Mouse (Mus musculus): ENCODE results near the gene Psen2.

Psen2 gene

GRCm38 (mm10) chr1:180263364-180263997, at the start of gene Psen2:
Gene Psen2, minus strand, starts transcription at chr1:180263438.
- 40% methylated on average over 7 of the region's 7 CpGs for WGBS

GRCm38 (mm10) chr1:180312792-180313311, 49.6 kb upstream of the Psen2 start:
- 45% methylated on average over 6 of the region's 6 CpGs for WGBS

- 58% methylated on average over 6 of the region's 6 CpGs for WGBS
Observed at GRCm38 (mm10) chr1:180312286-180312685, 49.0 kb upstream of the Psen2 start.

GRCm38 (mm10) chr1:180308897-180309296, 45.7 kb upstream of the Psen2 start:
- WGBS: 73% methylated on average over 4 of the region's 4 CpGs

- 78% methylated on average over 2 of the region's 2 CpGs for WGBS
Observed at GRCm38 (mm10) chr1:180307661-180308060, 44.4 kb upstream of the Psen2 start.

GRCm38 (mm10) chr1:180306889-180307288, 43.7 kb upstream of the Psen2 start:
- 93% methylated on average over 9 of the region's 9 CpGs for WGBS

GRCm38 (mm10) chr1:180303600-180303999, 40.4 kb upstream of the Psen2 start:
- WGBS: 80% methylated on average over 5 of the region's 5 CpGs

GRCm38 (mm10) chr1:180302253-180303120, 39.2 kb upstream of the Psen2 start:
- WGBS: 75% methylated on average over 12 of the region's 12 CpGs

GRCm38 (mm10) chr1:180300997-180301396, 37.8 kb upstream of the Psen2 start:
- 75% methylated on average over 4 of the region's 4 CpGs for WGBS

- WGBS: 89% methylated on average over 4 of the region's 4 CpGs
Observed at GRCm38 (mm10) chr1:180300292-180300691, 37.1 kb upstream of the Psen2 start.

GRCm38 (mm10) chr1:180299697-180300096, 36.5 kb upstream of the Psen2 start:
- WGBS: 95% methylated on average over 4 of the region's 4 CpGs

GRCm38 (mm10) chr1:180296088-180296487, 32.9 kb upstream of the Psen2 start:
- 78% methylated on average over 9 of the region's 9 CpGs for WGBS

- 89% methylated on average over 4 of the region's 4 CpGs for WGBS
Observed at GRCm38 (mm10) chr1:180290358-180290757, 27.1 kb upstream of the Psen2 start.

- 88% methylated on average over 5 of the region's 5 CpGs for WGBS
Observed at GRCm38 (mm10) chr1:180289788-180290187, 26.6 kb upstream of the Psen2 start.

- 96% methylated on average over 7 of the region's 7 CpGs for WGBS
Observed at GRCm38 (mm10) chr1:180288872-180289468, 25.7 kb upstream of the Psen2 start.

GRCm38 (mm10) chr1:180288227-180288626, 25.0 kb upstream of the Psen2 start:
- 88% methylated on average over 7 of the region's 7 CpGs for whole genome bisulfite sequencing

GRCm38 (mm10) chr1:180286081-180286831, 23.0 kb upstream of the Psen2 start:
- WGBS: 80% methylated on average over 15 of the region's 15 CpGs

- whole genome bisulfite sequencing: 39% methylated on average over 16 of the region's 16 CpGs
Observed at GRCm38 (mm10) chr1:180283813-180284768, 20.9 kb upstream of the Psen2 start.

GRCm38 (mm10) chr1:180282581-180282980, 19.3 kb upstream of the Psen2 start:
- 58% methylated on average over 6 of the region's 6 CpGs for WGBS

- 52% methylated on average over 7 of the region's 7 CpGs for WGBS
Observed at GRCm38 (mm10) chr1:180279648-180280047, 16.4 kb upstream of the Psen2 start.

All from cerebral cortex, adult 2 months (tissue).